Mouse (Mus musculus) naive thymus-derived CD4-positive, alpha-beta T cell, adult 2 months (primary cell): Measurements from ENCODE around the gene Clec2d.

Experiments
- DNase-seq: peaks from one replicate; pipeline ENCODE4 v3.0.0-alpha.2; 2011; ENCODE audit warnings: low read depth

Gene Clec2d

DNA sequence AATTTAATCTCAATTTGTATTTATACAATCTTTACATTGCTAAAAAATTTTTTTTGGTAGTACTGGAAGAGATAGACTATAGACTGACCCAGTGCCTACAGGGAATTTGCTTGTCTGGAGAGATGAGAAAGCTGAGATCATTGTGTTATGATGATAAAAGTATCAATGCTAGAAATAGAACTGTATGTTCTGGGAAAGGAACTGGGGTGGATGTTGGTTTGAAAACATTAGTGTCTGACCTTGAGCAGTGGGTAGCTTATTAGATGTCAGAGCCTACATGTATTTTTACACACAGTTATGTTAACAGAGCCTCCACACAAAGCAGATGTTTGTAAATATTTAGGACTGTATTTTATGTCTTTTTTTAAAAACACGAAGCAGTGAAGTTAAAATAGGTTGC, 43.7 kb downstream of the Clec2d start:
- DNase-seq: no peak

- no peak for DNase-seq
Observed at GRCm38 (mm10) chr6:129225078-129225477, 44.7 kb downstream of the Clec2d start.

GRCm38 (mm10) chr6:129228935-129229773, 48.7 kb downstream of the Clec2d start:
- DNase-seq: peak; percentile 77

DNA sequence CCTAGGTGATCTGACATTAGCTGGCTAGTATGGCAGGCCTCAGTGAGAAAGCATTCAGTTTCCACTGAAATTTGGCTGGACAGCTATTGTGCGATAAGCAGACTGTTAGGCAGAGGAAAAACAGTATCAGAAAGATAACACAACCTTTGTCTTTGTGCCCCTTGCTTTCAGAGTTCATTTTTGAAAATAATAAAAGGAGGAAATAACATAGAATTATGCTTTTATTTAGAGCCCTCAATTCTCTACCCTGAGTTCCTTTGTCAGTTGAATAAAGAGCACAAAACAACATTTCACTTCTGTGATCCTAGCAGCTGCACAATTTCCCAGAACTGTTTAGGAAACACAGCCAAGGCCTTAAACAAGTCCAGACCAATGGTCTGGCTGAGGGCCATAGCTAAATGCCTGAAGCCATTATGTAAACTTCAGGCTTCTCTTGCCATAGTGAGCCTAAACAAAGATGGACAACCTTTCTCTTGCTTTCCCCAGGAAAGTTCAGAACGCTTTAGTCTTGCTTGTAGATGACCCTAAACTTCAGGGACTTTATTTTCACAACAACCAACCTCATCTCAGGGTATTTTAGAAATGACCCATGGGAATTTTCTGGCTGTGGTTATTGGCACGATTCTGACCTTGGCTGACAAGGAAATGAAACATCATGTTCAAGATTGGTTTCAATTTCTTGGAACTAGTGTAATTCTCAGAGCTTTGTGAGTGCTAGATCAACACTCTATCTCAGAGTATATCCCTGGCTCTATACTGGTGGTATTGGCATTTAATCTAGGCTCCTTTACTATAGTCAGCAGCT, 49.6 kb downstream of the Clec2d start:
- no peak for DNase-seq

DNA sequence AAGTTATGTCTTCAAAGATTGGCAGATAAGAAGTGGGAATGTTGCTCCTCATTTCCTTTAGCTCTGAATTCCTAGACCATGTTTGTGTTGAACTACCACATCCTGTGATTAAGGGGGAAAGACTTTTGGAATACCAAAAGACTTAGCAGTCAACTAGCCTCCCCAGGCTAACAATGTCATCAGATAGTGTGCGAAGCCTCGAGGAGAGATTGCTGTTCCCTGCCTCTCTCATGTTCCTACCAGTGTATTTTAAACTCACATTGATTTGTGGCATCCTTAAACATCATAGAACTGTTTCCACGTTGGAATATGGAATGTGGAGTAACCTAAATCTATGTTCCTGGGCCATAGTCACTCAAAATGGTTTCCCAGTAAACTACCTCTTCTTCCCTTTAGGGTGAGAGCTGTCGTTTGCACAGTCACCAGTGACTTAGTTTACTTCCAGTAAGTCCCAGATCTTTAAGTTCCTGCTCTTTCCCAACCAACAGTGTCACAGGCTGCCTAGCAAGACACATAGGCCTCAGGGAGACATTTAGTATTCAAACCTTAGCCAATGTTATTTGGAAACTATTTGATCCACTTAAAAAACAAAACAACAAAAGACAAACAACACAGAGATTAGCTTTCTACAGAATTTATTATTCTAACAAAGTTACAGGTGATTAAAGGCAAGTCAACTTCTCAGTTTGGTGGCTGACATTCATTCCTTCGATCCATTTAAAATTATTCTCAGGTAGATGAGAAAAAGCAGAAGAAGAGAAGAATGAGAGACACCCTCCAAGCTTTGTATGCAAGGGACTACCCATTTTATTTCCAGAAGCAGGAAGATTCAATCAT, 51.8 kb downstream of the Clec2d start:
- no peak for DNase-seq

GRCm38 (mm10) chr6:129232842-129233205, 52.4 kb downstream of the Clec2d start:
- peak; percentile 91 for DNase-seq

- peak; percentile 51 for DNase-seq
Observed at GRCm38 (mm10) chr6:129233366-129233954, 53.0 kb downstream of the Clec2d start.

DNA sequence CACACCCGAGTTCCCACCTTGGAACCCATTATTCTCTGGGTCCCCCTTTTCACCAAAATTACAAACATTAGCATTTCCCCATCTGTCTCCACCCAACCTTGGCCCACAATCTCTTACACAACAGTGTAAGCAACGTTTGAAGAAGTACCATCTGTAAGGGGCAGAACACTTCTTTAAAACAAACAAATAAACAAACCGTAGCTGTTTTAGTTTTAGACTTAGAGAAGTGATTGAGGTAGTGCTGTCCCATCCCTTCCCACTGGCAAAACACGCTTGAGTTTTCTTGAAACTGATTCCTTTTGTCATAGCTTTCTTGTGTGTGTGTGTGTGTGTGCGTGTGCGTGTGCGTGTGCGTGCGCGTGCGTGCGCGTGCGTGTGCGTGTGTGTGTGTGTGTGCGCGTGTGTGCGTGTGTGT, 53.5 kb downstream of the Clec2d start:
- DNase-seq: peak; percentile 73

GRCm38 (mm10) chr6:129234456-129235360, 54.3 kb downstream of the Clec2d start:
- peak; percentile 84 for DNase-seq

- DNase-seq: peak; percentile 66
Observed at GRCm38 (mm10) chr6:129235855-129236461, 55.5 kb downstream of the Clec2d start.
